Mouse (Mus musculus): Measurements from ENCODE around the gene Pknox2.

Pknox2 gene

DNA sequence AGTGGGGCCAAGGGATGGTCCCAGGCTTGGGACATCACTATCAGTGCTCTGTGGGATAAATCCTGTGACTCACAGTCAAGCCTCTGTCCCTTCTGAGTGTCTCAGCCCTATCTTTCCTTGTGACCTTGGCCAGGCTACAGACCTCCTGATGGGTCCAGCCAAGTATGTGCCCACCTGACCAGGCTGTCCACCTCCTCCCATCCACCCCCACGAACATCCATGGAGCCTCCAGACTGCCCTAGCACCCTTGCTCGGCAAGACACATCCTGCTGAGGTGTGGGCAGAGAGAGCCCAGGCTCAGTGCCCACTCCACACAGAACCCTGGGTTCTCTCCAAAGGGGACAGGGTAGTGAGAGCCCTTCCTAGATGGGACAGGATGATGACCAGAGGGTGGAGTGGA lies 204.6 kb downstream of the Pknox2 start:
- no peak for DNase-seq (ENCODE audit: low read depth, low spot score)

DNA sequence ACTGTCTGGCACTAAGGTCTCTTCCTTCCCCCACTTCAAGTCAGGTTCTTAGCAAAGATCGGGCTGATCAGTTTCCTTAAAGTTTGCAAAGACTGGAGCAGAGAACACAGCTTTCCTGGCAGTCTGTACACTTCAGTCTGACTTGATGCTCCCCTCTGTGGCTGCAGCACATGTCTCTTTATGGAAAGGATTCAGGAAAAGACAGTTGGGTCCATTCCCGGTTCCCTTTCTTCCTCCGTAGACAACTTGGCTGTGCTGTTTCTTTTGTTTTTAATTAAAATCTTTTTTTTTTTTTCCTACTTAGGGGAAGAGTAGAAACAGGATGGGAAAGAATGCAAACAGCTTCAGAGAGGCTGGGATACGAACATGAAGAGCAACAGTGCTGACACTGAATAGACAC lies 205.1 kb downstream of the Pknox2 start:
- DNase-seq (ENCODE audit: low read depth, low spot score) = no peak

DNA sequence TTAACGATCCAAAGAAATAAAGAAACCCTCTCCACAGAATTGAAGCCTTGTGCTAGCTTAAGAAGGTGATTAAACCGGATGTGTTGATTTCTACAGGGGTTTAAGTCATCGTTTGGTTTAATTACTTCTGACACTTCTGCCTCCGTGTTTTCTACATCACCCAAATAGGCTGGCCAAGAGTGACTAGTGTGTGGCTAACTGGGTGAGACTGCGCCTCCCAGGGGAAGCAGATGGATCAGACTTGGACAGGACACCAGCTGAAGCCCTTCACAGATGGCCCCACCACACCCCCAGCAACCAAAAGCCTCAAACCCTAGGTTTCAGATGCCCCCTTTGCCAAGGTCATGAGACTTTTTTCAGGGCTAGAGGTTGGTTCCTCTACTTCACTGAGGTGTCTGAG lies 205.6 kb downstream of the Pknox2 start:
- DNase-seq (ENCODE audit: low read depth, low spot score) = no peak

DNA sequence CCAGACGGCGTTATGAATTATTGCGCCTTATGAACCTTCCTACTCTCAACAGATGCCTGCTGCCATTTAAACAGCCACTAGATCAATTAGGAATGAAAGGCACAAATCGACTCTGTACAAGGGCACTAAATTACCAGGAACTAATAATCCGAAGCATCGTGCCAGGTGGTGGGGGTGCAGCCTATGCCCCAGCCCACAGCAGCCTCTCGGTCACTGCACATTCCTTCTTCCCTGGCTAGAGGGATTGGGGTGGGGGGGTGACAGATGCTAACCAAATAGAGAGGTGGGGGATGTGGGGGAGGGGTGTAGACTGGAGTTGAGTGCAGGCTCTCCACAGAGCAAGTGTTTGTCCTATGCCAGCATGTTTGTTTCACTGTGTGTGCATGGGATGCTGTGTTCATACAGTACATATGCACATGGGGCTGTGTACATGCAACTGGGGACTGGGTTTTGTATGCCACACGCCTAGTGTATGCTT lies 208.6 kb downstream of the Pknox2 start:
- no peak for DNase-seq (ENCODE audit: low read depth, low spot score)

DNA sequence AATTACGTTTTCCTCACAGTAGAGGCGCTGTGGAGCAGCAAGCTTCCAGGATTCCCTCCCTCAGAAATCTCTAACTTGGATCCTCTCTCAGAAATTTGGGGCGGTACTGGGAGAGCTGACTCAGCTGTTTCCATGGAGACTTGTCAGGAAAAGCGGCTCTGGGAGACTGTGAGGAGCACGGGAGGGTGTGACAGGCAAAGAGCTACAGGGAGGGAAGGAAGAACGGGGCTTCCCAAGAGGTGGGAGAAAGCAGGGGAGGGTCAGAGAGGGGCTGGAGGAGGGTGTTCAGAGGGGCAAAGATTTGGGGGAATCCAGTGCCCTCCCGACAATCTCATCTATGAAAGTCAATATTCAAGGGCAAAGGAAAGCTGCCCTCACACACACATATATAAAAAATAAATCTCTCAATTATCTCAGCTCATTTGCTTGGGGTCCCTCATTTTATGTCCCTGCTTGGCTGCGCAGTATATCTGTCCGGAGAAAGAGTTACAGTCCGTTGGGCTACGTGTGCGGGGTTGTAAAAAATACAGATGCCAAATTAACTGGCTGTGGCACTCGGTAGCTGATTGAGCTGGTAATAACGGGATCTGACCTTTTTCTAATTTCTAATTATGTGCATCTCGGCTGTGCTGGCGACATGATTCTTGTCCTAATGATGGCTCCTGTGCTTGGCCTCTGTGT lies 213.3 kb downstream of the Pknox2 start:
- DNase-seq (ENCODE audit: low read depth, low spot score) = peak; percentile 61

DNA sequence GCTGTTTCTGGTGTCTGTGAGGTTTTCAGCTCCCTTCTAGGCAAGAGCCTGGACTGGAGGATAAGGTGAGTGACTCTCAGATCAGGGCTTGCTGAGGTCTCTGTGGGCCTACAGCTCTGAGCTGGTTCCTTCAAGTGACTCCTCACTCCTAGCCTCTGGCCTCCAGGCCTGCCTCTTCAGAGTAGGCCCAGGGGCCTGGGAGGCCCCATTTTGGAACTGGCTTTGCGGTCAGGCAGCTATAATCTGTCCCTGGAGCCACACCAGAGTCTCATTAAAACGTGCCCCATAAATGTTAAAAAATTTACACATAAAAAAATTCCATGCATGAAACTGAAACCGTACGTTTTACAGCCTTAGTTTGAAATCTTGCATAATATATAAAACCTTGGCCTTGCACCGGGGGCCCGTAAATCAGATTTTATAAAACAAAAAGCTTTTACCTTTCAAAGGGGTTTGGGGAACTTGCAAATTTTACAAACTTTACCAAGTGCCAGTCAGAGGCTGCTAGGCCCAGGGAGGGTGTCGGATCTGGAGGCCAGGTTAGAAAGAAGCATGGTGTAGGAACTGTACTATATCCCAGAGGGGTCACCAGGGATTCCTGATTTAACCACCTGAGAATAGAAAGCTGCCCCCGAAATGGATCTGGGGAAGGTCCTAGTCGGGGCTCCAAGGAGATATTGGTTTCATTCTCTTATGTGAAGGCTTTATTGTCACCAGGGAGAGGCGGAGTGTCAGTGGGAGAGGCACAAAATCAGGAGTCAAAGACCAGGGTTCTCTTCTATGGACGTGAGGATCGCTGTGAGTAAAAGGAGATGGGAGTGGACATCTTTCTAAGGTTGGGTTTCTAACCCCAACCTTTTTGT lies 214.0 kb downstream of the Pknox2 start:
- DNase-seq (ENCODE audit: low read depth, low spot score) = no peak

DNA sequence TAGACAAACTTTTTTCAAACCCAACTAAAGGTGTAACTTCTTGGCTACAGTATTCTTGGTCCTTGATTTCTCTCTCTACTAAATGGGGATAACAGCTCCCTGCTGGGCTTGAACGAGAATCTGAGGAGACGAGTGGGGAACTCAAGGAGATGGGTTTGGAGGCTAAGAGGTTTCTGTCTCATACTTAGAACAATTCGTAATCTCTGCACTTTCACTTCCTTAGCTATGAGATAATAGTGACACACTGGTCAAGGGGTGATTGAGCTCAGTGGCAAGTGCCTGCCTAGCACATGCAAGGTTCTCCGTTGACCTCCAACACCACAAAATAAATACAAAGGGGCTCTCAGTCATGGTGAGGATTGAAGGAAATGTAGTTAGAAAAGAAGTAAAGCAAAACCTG lies 215.6 kb downstream of the Pknox2 start:
- DNase-seq (ENCODE audit: low read depth, low spot score) = no peak

DNA sequence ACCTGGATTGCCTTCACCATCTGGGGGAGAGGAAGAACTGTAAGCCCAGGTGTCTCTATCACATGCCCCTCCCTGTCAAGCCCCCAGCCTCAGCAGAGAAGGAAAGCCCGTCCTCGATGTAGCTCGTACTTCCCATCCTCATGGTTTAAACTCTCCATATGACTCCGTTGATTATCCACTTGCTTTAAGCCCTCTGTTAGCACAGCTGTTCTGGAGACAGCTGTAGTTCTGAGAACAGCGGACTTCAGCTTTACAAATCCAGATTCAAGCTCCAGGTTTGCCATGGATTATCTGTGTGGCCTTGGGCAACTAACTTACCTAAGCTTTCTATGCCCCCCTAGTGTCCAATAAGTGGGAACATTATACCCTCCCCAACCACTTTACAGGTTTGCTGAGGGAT lies 223.5 kb downstream of the Pknox2 start:
- DNase-seq (ENCODE audit: low read depth, low spot score) = no peak

DNA sequence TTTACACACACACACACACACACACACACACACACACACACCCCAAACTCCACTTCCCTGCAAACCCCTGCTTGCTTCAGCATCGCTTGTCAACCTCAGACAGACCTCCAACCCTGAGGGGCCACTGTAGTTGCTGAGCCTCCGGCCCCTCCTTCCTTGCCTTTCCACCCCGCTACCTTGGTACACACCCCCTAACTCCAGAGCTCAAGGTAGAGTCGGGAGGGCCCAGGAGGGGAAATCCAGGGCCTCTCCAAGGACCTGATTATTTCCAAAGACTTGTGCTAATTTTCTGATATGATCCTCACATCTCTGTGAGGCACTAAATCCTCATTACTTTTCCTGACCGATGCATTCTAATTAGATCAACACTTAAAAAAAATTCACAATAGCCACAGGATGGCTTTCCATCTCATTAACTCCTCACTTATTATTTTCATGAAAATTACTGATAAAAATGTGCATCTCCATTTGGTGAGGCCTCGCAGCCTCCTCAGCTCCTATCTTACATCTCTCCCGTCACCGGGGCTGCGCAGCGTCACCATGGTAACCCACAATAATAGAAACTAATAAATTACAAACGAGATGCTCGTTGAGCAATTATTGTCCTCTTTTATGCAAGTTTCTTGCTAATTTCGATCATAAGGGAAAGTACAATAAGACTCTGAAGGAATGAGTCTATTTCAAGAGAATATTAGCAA lies 225.3 kb downstream of the Pknox2 start:
- DNase-seq (ENCODE audit: low read depth, low spot score) = no peak

DNA sequence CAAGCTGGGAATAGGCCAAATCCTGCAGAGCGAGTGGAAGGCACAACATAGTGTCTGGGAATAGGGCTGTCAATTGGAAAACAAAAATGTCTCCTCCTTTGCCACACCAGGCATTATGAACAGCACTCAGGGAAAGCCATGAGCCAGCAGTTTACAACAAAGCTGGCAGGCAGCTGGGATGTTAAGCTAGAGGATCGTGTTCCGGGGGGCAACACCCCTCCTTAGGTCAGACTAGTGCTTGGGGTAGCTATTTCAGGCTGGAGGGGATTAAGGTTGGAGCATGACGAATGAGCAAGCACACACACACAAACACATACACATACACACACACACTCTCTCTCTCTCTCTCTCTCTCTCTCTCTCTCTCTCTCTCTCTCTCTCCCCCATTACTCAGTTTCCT lies 227.7 kb downstream of the Pknox2 start:
- DNase-seq (ENCODE audit: low read depth, low spot score) = no peak

DNA sequence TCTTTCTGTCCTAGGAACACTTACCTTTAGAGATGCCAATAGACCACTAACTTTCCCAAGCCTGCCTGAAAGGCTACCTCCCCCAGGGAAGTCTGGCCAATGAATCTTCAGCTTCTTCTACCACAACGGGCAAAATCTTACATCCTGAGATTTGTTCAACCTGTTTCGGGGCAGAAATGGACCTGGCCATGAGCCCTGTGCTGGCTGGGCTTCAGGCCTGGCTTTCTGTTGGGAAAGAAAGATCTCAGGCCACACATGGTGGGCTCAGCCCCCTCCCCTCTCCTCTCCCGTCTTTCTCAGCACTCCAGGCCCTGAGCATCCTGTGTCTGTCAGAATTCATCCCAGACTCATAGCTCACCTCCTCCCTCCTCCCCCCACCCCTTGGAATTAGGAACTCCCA lies 228.6 kb downstream of the Pknox2 start:
- DNase-seq (ENCODE audit: low read depth, low spot score) = no peak

DNA sequence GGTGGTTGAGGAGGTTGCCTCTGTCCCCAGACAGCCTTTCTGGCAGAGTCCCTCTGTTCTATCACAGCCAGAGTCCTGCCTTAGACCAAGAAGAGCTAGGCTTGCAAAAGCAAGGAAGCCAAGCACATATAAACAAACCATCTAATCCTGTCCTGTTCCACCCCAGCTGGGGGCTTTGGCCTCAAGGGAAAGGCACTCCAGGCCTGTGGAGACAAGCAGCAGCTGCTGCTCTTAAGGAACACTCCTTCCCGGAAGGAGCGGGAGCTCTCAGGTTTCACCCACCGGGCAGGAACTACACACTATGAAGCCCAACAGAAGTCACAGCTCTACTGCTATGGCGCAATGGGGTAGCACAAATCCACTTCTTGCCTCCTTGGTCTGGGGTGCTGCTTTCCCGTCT lies 230.3 kb downstream of the Pknox2 start:
- DNase-seq (ENCODE audit: low read depth, low spot score) = no peak

DNA sequence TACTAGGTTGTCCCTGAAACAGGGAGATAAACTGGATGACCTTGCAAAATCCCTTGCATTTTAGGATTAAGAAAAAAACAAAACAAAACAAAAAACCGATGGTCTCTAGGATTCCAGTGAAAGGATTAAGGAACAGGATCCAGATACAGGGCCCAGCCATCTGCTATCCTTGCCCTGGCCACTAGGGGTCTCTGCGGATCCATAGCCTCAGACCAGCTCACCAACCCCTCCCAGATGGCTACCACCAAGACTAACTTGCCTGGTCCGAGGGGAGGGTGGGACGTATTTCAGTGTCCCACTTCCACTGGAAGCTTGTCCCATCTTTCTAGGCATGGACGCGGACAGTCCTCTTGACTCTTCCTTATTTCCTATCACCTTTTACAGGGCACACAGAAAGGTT lies 230.8 kb downstream of the Pknox2 start:
- peak; percentile 63 for DNase-seq (ENCODE audit: low read depth, low spot score)

DNA sequence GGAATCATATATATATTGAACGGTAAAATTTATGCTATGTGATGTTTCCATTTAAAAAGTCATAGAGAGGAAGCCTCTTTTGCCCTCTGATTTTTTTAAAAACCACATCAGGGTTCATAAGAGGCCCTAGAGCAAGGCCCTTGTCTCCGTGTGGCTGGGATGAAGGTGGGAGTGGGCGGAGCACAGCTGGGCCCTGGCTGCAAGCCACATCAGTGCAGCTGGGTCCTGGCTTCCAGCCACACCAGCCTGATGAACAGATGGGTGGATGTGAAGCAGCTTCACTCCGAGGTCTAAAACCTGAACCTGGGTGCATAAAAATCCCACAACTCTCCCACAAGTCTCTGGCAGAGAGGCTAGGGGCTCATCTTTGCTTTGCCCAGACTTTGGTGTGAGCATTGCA lies 241.8 kb downstream of the Pknox2 start:
- no peak for DNase-seq (ENCODE audit: low read depth, low spot score)

DNA sequence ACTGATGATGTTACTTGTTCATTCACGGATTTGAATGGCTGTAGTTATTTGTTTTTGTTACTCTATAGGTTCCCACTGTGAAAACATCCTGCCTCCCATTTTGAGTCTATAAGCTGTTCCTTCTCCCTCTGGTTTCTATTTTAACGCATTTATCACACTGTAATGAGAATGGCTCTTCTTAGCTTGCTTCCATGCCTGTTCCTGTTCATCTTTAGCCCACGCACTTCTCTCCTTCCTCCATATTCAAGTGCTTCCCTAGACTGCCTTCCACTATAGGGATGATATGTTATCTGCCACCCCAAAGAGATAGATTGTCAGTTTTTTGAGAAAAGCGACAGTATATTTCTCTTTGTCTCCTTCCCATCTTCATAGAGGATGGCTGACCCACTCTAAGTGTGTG lies 246.7 kb downstream of the Pknox2 start:
- no peak for DNase-seq (ENCODE audit: low read depth, low spot score)

DNA sequence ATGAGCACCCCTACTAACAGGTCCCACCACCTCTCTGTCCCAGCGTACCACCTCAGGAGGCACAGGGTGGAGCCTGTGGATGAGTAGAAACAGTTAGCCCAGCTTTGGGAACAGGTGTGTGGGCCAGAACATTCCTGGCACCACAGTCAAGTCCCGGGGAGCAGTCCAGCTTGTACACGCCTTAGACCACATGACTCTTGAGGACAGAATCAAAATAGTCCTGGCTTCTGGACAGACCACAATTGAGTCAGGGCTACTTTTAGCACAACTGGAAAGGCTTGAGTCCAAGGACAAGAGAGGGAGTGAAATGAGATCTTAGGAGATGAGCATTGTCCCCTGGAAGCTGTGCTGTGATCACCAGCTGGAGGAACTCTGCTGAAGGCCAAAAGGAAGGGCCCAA lies 248.6 kb downstream of the Pknox2 start:
- DNase-seq (ENCODE audit: low read depth, low spot score) = no peak

DNA sequence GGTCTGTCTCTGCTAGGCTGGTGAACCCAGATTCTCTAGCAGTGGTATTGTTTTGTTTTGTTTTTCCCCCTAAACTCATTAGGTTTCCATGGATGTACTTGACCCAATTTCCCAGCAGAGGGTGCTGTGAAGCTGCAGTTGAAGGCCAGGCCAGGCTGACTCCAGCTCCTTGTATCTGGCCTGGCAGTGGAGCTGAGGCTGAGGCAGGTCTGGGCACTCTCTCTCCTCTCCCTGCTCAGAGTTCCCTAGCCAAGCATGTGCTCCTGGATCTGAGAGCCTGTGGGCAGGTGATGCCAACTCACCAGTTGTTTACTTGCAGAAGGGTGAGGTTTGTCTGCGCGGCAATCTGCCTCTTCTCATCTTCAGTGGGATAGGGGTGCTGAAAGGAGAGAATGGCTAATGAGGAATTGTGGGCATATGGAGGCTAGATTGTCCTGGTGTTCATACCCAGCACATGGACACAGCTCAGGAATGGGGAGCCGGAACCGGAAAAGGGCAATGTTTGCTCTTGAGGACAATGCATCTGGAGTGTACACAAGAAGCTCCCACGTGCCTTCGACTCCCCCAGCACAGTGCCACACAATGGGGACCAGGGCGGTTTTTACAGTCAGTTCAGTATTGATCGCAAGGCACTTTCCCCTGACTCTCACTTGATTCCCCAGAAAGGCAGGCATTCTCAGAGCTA lies 252.1 kb downstream of the Pknox2 start:
- peak; percentile 46 for DNase-seq (ENCODE audit: low read depth, low spot score)

DNA sequence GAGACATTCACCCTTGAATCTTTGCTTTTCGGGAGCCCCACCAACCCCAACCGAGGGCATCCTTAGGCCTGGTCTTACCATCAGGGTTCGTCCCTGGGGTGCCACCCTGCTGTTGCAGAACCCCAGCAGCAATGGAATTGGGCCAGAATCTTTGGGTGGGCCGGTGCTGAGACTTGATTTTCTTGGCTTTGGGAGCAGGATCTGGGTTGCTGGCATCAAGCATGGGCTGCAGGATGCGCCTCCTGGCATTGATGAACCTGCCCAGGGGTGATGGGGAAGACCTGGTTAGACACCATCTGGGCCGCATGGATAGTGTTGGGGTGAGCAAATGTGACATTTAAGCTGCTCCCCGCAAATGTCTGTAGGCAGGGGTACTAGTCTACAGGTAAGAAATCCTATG lies 253.0 kb downstream of the Pknox2 start:
- DNase-seq (ENCODE audit: low read depth, low spot score) = no peak

DNA sequence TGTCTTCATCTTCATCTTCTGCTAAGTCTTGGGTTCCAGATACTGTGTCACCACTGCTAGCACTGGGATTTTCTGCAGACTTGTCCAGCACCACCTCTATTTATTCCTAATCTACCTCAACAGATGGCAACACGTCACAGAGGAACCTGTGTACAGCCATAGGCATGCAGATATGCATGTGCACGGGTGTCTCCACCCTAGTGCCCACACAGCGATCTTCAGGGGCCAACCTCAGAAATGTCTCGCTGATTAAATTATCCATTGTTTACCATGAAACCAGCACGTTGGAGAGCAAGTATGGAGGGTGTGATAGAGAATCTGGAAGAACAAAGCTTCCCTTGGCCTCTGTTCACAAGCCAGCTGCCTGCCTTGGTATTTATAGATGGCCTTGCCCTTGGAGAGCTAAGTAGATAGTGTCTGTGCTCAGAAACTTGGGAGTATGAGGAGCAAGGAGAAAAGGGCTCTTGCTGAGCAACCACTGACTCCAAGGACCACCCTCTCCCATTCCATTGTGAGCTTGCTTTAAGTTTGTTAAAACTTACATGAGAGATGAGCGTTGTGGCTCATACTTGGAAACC lies 253.7 kb downstream of the Pknox2 start:
- no peak for DNase-seq (ENCODE audit: low read depth, low spot score)

DNA sequence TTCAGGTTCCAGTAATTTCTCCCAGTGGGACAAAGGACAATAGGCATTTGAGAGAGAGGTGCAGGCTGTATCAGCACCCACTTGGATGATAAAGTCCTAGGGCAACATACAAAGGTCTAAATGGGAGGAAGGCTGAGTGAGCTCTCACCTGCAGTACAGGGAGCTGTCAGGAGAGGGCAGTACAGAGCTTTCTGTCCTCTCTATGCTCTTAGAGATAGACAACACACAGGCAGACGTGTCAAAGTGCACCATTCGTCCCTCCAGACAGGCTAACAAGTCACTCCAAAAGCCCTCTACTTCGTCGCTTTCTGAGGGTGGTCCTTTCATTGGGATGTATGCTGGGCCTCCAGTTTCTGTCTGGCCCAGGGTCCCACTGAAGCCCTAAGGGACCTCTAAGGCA lies 256.7 kb downstream of the Pknox2 start:
- DNase-seq (ENCODE audit: low read depth, low spot score) = peak; percentile 40

DNA sequence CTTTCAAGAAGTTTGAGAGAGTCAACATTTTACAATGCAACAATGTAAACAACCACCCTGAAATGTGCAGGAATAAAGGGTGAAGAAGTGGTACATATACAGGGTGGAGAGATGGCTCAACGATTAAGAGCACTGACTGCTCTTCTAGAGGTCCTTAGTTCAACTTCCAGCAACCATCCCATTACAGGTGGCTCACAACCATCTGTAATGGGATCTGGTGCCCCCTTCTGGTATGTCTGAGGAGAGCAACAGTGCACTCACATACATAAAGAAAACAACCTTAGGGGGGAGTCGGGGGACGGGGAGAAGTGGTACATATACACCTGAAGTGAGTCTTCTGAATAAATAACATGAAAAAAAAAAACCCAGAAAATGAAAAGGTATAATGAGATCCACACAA lies 262.0 kb downstream of the Pknox2 start:
- no peak for DNase-seq (ENCODE audit: low read depth, low spot score)

DNA sequence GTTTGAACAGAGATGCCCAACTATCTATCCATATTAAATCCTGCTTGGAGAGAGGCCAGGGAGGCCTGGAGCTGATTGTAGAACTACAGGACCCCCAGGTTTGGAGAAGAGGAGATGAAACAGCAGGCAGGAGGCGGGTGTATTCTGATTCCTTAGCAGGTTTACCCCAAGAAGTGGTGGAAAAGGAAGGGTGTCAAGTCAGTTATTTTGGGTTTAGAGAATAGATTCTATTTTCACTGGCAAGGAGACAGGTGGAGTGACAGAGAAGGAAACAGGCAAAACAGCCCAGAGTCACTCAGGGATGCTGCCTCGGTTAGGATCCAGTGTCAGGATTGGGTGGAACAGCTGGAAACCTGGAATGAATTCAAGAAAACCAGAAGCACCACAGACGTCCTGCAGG lies 263.6 kb downstream of the Pknox2 start:
- DNase-seq (ENCODE audit: low read depth, low spot score) = no peak
